Mouse (Mus musculus): ENCODE measurements around the gene Smarcc1. TPM values are rescaled to one million over a fixed set of nuclear protein-coding genes. Genes with fewer than 3 reads are reported as not detected.

Gene Smarcc1
- total RNA-seq, 1 experiment from 2014 or later: 92.9 TPM

- no peak for ATAC-seq (replicated peaks in 1 of 2; ENCODE audit: insufficient read depth in 1 of 2, low FRiP score in 2 of 2, low TSS enrichment in 1 of 2, low read depth in 1 of 2, poor library complexity in 2 of 2, severe bottlenecking in 2 of 2)
Observed at GRCm38 (mm10) chr9:110250776-110251175, 133.3 kb downstream of the Smarcc1 start.

GRCm38 (mm10) chr9:110255407-110256019 is 138.0 kb downstream of the Smarcc1 start:
- ATAC-seq (replicated peaks in 1 of 2; ENCODE audit: insufficient read depth in 1 of 2, low FRiP score in 2 of 2, low TSS enrichment in 1 of 2, low read depth in 1 of 2, poor library complexity in 2 of 2, severe bottlenecking in 2 of 2): no peak

DNA sequence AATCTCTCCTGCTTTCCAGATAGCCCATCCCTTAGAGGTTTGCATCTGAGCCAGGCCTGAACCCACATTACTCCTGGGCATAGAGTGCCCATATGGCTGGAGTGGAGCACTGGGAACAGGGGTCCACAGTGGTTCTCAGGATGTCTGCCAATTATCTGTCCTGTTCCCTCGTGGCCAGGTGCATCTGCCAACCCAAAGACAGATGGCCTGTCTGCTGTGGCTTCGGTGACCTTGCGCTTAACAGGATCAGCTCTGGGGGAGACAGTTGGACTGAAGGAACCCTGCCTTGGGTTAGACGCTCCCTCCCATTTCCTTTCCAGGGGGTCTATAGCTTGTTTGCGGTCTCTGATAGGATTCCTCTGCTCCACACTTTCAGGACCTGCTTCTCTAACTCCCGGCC is 141.1 kb downstream of the Smarcc1 start:
- ATAC-seq (replicated peaks in 1 of 2; ENCODE audit: insufficient read depth in 1 of 2, low FRiP score in 2 of 2, low TSS enrichment in 1 of 2, low read depth in 1 of 2, poor library complexity in 2 of 2, severe bottlenecking in 2 of 2): no peak

DNA sequence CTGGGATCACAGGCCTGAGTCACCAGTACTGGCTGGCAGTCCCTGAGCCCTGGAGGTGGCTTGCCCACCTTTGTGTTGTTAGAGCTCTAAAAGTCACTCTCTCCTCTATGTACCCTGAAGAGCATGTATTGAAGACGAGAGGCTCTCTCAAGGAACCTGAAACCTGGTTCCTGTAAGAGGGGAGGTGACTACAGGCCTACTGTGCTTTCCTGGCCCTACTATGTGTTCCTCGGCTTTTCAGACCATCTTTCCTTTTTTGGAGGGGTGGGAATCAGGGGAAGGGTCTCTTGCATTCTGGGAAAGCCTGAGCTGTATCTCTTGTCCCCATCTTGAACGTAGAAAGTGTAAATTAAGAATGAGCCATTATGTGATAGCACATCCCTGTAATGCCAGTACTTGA is 141.6 kb downstream of the Smarcc1 start:
- ATAC-seq (replicated peaks in 1 of 2; ENCODE audit: insufficient read depth in 1 of 2, low FRiP score in 2 of 2, low TSS enrichment in 1 of 2, low read depth in 1 of 2, poor library complexity in 2 of 2, severe bottlenecking in 2 of 2): no peak

DNA sequence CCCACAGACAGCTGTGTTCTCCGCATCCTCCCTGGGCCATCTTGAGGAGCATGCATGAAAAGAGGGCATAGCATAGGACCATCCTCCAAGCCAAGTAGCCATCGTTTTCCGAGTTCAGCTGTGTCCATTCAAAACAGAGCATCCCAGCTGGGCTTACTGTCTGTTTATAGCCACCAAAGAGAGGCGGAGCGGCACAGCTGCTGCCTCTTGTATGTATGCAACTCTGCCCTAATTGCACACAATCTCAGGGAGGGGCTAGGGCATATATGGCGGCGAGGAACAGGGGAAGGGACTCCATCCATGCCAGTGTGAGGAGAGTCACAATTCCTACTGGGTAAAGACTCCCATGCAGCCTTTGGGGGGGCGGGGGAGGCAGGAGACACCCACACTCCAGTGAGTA is 145.7 kb downstream of the Smarcc1 start:
- ATAC-seq (replicated peaks in 1 of 2; ENCODE audit: insufficient read depth in 1 of 2, low FRiP score in 2 of 2, low TSS enrichment in 1 of 2, low read depth in 1 of 2, poor library complexity in 2 of 2, severe bottlenecking in 2 of 2): no peak

DNA sequence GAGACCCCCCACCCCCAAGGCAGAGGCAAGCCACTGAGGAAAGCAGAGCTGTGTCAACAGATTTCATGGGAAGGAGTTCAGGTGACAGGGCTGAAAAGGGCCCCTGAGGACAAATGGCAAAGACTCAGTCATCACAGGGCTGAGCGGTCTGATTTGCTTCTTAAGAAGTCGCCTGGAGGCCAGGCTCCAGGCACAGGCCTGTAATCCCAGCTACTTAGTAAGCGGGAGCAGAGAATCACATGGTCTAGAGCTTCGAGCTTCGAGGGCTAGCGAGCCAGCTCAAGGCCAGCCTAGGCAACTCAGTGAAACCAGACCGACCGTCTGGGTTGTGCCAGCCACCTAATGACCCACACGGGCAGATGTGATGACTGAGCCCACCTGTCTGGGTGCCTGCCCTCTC is 147.5 kb downstream of the Smarcc1 start:
- no peak for ATAC-seq (replicated peaks in 1 of 2; ENCODE audit: insufficient read depth in 1 of 2, low FRiP score in 2 of 2, low TSS enrichment in 1 of 2, low read depth in 1 of 2, poor library complexity in 2 of 2, severe bottlenecking in 2 of 2)

GRCm38 (mm10) chr9:110268416-110268815 is 150.9 kb downstream of the Smarcc1 start:
- no peak for ATAC-seq (replicated peaks in 1 of 2; ENCODE audit: insufficient read depth in 1 of 2, low FRiP score in 2 of 2, low TSS enrichment in 1 of 2, low read depth in 1 of 2, poor library complexity in 2 of 2, severe bottlenecking in 2 of 2)

DNA sequence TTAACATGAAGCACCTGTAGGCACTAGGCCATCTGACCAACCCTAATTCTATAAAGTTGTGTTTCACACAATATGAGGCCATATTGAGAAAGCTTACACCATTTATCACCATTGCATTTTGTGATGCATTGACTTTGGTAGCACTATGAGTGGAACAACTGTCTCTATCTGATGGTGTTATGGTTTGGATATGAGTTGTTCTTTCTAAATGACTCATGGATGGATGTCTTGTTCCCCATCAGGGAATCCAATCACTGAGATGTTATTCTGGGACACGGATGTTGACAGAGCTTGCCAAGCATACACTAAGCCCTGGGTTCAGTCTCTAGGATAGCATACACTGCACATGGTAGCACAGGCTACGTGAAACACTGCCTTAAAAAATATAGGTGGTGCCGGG is 154.8 kb downstream of the Smarcc1 start:
- ATAC-seq (replicated peaks in 1 of 2; ENCODE audit: insufficient read depth in 1 of 2, low FRiP score in 2 of 2, low TSS enrichment in 1 of 2, low read depth in 1 of 2, poor library complexity in 2 of 2, severe bottlenecking in 2 of 2): no peak

DNA sequence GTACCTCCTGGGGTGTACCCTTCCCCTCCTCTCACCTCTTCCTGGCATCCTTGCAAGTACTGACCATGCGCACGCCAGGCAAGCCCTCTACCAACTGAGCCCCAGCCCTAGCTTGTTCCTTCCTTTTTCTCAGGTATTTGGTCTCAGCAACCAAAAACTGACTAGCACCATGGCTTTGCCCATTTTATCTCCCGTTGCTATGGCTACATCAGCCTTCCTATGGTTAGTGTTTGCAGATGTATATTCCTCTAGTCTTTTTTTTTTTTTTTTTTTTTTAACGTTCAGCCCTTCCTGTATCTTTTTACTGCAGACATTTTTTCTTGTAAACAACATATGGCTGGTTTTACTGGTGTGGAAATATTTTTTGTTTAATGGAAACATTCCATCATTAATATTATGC is 156.0 kb downstream of the Smarcc1 start:
- ATAC-seq (replicated peaks in 1 of 2; ENCODE audit: insufficient read depth in 1 of 2, low FRiP score in 2 of 2, low TSS enrichment in 1 of 2, low read depth in 1 of 2, poor library complexity in 2 of 2, severe bottlenecking in 2 of 2): no peak

GRCm38 (mm10) chr9:110275882-110276281 is 158.4 kb downstream of the Smarcc1 start:
- ATAC-seq (replicated peaks in 1 of 2; ENCODE audit: insufficient read depth in 1 of 2, low FRiP score in 2 of 2, low TSS enrichment in 1 of 2, low read depth in 1 of 2, poor library complexity in 2 of 2, severe bottlenecking in 2 of 2): no peak

- ATAC-seq (replicated peaks in 1 of 2; ENCODE audit: insufficient read depth in 1 of 2, low FRiP score in 2 of 2, low TSS enrichment in 1 of 2, low read depth in 1 of 2, poor library complexity in 2 of 2, severe bottlenecking in 2 of 2): no peak
Observed at GRCm38 (mm10) chr9:110277431-110277881, 159.9 kb downstream of the Smarcc1 start.

GRCm38 (mm10) chr9:110284075-110284697 is 166.7 kb downstream of the Smarcc1 start:
- no peak for ATAC-seq (replicated peaks in 1 of 2; ENCODE audit: insufficient read depth in 1 of 2, low FRiP score in 2 of 2, low TSS enrichment in 1 of 2, low read depth in 1 of 2, poor library complexity in 2 of 2, severe bottlenecking in 2 of 2)

- ATAC-seq (replicated peaks in 1 of 2; ENCODE audit: insufficient read depth in 1 of 2, low FRiP score in 2 of 2, low TSS enrichment in 1 of 2, low read depth in 1 of 2, poor library complexity in 2 of 2, severe bottlenecking in 2 of 2): no peak
Observed at GRCm38 (mm10) chr9:110287321-110287924, 169.9 kb downstream of the Smarcc1 start.

Other genes starting within 250 kb of the Smarcc1 start
- 37.5 and 42.5 TPM in 2 replicates for gene Cdc25a, start 242.1 kb upstream of the Smarcc1 start, total RNA-seq (2017)
- 21.2 and 35.4 TPM in 2 replicates for gene Map4, start 186.2 kb upstream of the Smarcc1 start, total RNA-seq (2017)
- 63.0 and 78.6 TPM in 2 replicates for gene Dhx30, start 122 bp downstream of the Smarcc1 start, total RNA-seq (2017)
- 0.88 and 1.6 TPM in 2 replicates for gene Cspg5, start 126.1 kb downstream of the Smarcc1 start, total RNA-seq (2017)
- gene Elp6, start 187.5 kb downstream of the Smarcc1 start, total RNA-seq (2017): 3.6 and 5.3 TPM in 2 replicates
- 21.4 and 23.2 TPM in 2 replicates for gene Scap, start 215.6 kb downstream of the Smarcc1 start, total RNA-seq (2017)